Mouse (Mus musculus): ENCODE data around the gene Wwox. TPM values are rescaled to one million over a fixed set of nuclear protein-coding genes. Genes with fewer than 3 reads are reported as not detected.

The Wwox gene
- polyA plus RNA-seq, 1 experiment = not detected

- 89% methylated on average over 7 of the region's 7 CpGs for WGBS
- no peak overlapping the region for H3K4me3 ChIP-seq (ENCODE audit: insufficient read depth, low read depth, low read length)
- no peak overlapping the region for H3K27ac ChIP-seq (ENCODE audit: insufficient read depth, low read depth, low read length)
- no peaks in the 10 kb centered on the region for H3K4me1 ChIP-seq (ENCODE audit: control insufficient read depth, insufficient read depth, low read length)
- TF ChIP-seq CTCF (IDR thresholded peaks at IDR 0.05; ENCODE audit: insufficient read depth, low read depth, low read length) (no peak), POLR2A (IDR thresholded peaks at IDR 0.05; ENCODE audit: insufficient read depth, low read depth, low read length) (no peak)
Observed at GRCm38 (mm10) chr8:114675151-114675550, 235.7 kb downstream of the Wwox start.

GRCm38 (mm10) chr8:114676918-114677317 lies 237.5 kb downstream of the Wwox start:
- H3K4me3 ChIP-seq (ENCODE audit: insufficient read depth, low read depth, low read length) = no peak overlapping the region
- TF ChIP-seq CTCF (IDR thresholded peaks at IDR 0.05; ENCODE audit: insufficient read depth, low read depth, low read length) (no peak), POLR2A (IDR thresholded peaks at IDR 0.05; ENCODE audit: insufficient read depth, low read depth, low read length) (no peak)
- no peaks in the 10 kb centered on the region for H3K4me1 ChIP-seq (ENCODE audit: control insufficient read depth, insufficient read depth, low read length)
- WGBS = 86% methylated on average over 2 of the region's 2 CpGs
- no peak overlapping the region for H3K27ac ChIP-seq (ENCODE audit: insufficient read depth, low read depth, low read length)

- H3K4me1 ChIP-seq (ENCODE audit: control insufficient read depth, insufficient read depth, low read length) = no peaks in the 10 kb centered on the region
- no peak overlapping the region for H3K4me3 ChIP-seq (ENCODE audit: insufficient read depth, low read depth, low read length)
- no peak overlapping the region for H3K27ac ChIP-seq (ENCODE audit: insufficient read depth, low read depth, low read length)
- WGBS = 93% methylated on average over 6 of the region's 6 CpGs
- no peak for TF ChIP-seq POLR2A (IDR thresholded peaks at IDR 0.05; ENCODE audit: insufficient read depth, low read depth, low read length)
Observed at GRCm38 (mm10) chr8:114677551-114678127, 238.2 kb downstream of the Wwox start.

GRCm38 (mm10) chr8:114679386-114680098 lies 240.1 kb downstream of the Wwox start:
- H3K4me3 ChIP-seq (ENCODE audit: insufficient read depth, low read depth, low read length) = no peak overlapping the region
- TF ChIP-seq POLR2A (IDR thresholded peaks at IDR 0.05; ENCODE audit: insufficient read depth, low read depth, low read length) (no peak), CTCF (IDR thresholded peaks at IDR 0.05; ENCODE audit: insufficient read depth, low read depth, low read length) (no peak)
- no peak overlapping the region for H3K27ac ChIP-seq (ENCODE audit: insufficient read depth, low read depth, low read length)
- 96% methylated on average over 14 of the region's 14 CpGs for WGBS
- no peaks in the 10 kb centered on the region for H3K4me1 ChIP-seq (ENCODE audit: control insufficient read depth, insufficient read depth, low read length)

GRCm38 (mm10) chr8:114681136-114681535 lies 241.7 kb downstream of the Wwox start:
- H3K4me3 ChIP-seq (ENCODE audit: insufficient read depth, low read depth, low read length) = no peak overlapping the region
- TF ChIP-seq CTCF (IDR thresholded peaks at IDR 0.05; ENCODE audit: insufficient read depth, low read depth, low read length) = no peak
- TF ChIP-seq POLR2A (IDR thresholded peaks at IDR 0.05; ENCODE audit: insufficient read depth, low read depth, low read length) = no peak
- H3K27ac ChIP-seq (ENCODE audit: insufficient read depth, low read depth, low read length) = no peak overlapping the region
- no peaks in the 10 kb centered on the region for H3K4me1 ChIP-seq (ENCODE audit: control insufficient read depth, insufficient read depth, low read length)
- 70% methylated on average over 10 of the region's 10 CpGs for WGBS

GRCm38 (mm10) chr8:114682166-114682565 lies 242.7 kb downstream of the Wwox start:
- TF ChIP-seq POLR2A (IDR thresholded peaks at IDR 0.05; ENCODE audit: insufficient read depth, low read depth, low read length) (no peak), CTCF (IDR thresholded peaks at IDR 0.05; ENCODE audit: insufficient read depth, low read depth, low read length) (no peak)
- H3K27ac ChIP-seq (ENCODE audit: insufficient read depth, low read depth, low read length) = no peak overlapping the region
- no peaks in the 10 kb centered on the region for H3K4me1 ChIP-seq (ENCODE audit: control insufficient read depth, insufficient read depth, low read length)
- 59% methylated on average over 10 of the region's 10 CpGs for WGBS
- no peak overlapping the region for H3K4me3 ChIP-seq (ENCODE audit: insufficient read depth, low read depth, low read length)

- no peak for TF ChIP-seq CTCF (IDR thresholded peaks at IDR 0.05; ENCODE audit: insufficient read depth, low read depth, low read length)
- no peak for TF ChIP-seq POLR2A (IDR thresholded peaks at IDR 0.05; ENCODE audit: insufficient read depth, low read depth, low read length)
- no peak overlapping the region for H3K27ac ChIP-seq (ENCODE audit: insufficient read depth, low read depth, low read length)
- H3K4me3 ChIP-seq (ENCODE audit: insufficient read depth, low read depth, low read length) = no peak overlapping the region
- no peaks in the 10 kb centered on the region for H3K4me1 ChIP-seq (ENCODE audit: control insufficient read depth, insufficient read depth, low read length)
- 80% methylated on average over 11 of the region's 11 CpGs for WGBS
Observed at GRCm38 (mm10) chr8:114684046-114684702, 244.7 kb downstream of the Wwox start.

GRCm38 (mm10) chr8:114686462-114686861 lies 247.0 kb downstream of the Wwox start:
- TF ChIP-seq POLR2A (IDR thresholded peaks at IDR 0.05; ENCODE audit: insufficient read depth, low read depth, low read length) (no peak), CTCF (IDR thresholded peaks at IDR 0.05; ENCODE audit: insufficient read depth, low read depth, low read length) (no peak)

GRCm38 (mm10) chr8:114688732-114689131 lies 249.3 kb downstream of the Wwox start:
- WGBS = 94% methylated on average over 11 of the region's 11 CpGs
- H3K4me3 ChIP-seq (ENCODE audit: insufficient read depth, low read depth, low read length) = no peak overlapping the region
- no peaks in the 10 kb centered on the region for H3K4me1 ChIP-seq (ENCODE audit: control insufficient read depth, insufficient read depth, low read length)
- no peak overlapping the region for H3K27ac ChIP-seq (ENCODE audit: insufficient read depth, low read depth, low read length)
- TF ChIP-seq CTCF (IDR thresholded peaks at IDR 0.05; ENCODE audit: insufficient read depth, low read depth, low read length) (no peak), POLR2A (IDR thresholded peaks at IDR 0.05; ENCODE audit: insufficient read depth, low read depth, low read length) (no peak)

More at GRCm38 (mm10) chr8:114686462-114686861, 247.0 kb downstream of the Wwox start:
- H3K4me3 ChIP-seq (ENCODE audit: insufficient read depth, low read depth, low read length) = no peak overlapping the region
- H3K27ac ChIP-seq (ENCODE audit: insufficient read depth, low read depth, low read length) = no peak overlapping the region
- 89% methylated on average over 4 of the region's 4 CpGs for WGBS
- no peaks in the 10 kb centered on the region for H3K4me1 ChIP-seq (ENCODE audit: control insufficient read depth, insufficient read depth, low read length)
